Mouse (Mus musculus) liver, adult 2 months (tissue): Measurements from ENCODE around the gene Rab7b. TPM values are rescaled to one million over a fixed set of nuclear protein-coding genes. Genes with fewer than 3 reads are reported as not detected.

ENCODE experiments used
- DNase-seq: peaks from one replicate; pipeline ENCODE4 v3.0.0-alpha.2; 2011; ENCODE audit warnings: low read depth, low spot score; ENCODE audit errors: extremely low read depth
- H3K27ac ChIP-seq: fragments of 200-500 bp; replicated peaks from 2 replicates; pipeline ENCODE4 v1.5.1; 2012; ENCODE audit warnings: low read depth, mild to moderate bottlenecking, control low read depth, inconsistent platforms, low read length; ENCODE audit not compliant: insufficient read depth
- H3K27me3 ChIP-seq: fragments of 200-500 bp; 2 replicates; pipeline ENCODE4 v1.6.1; 2012; ENCODE audit warnings: mild to moderate bottlenecking, moderate library complexity, low read length, inconsistent platforms; ENCODE audit not compliant: control insufficient read depth, insufficient read depth
- H3K36me3 ChIP-seq: fragments of 200-500 bp; 2 replicates; pipeline ENCODE4 v1.6.1; 2012; ENCODE audit warnings: low read length, inconsistent platforms; ENCODE audit not compliant: control insufficient read depth, insufficient read depth
- H3K4me1 ChIP-seq: fragments of 200-500 bp; 2 replicates; pipeline ENCODE4 v1.6.1; 2011; ENCODE audit warnings: low read length; ENCODE audit not compliant: control insufficient read depth, insufficient read depth
- H3K4me3 ChIP-seq: fragments of 200-500 bp; 2 replicates; pipeline ENCODE4 v1.5.1; 2011; ENCODE audit warnings: low read depth, mild to moderate bottlenecking, control low read depth, low read length, moderate library complexity; ENCODE audit not compliant: insufficient read depth
- H3K79me2 ChIP-seq: fragments of 200-500 bp; 2 replicates; pipeline ENCODE4 v1.6.1; 2012; ENCODE audit warnings: inconsistent platforms, mild to moderate bottlenecking, low read length, moderate library complexity; ENCODE audit not compliant: control insufficient read depth, insufficient read depth
- H3K9ac ChIP-seq: fragments of 200-500 bp; 2 replicates; pipeline ENCODE4 v1.6.1; 2012; ENCODE audit warnings: low read depth, mild to moderate bottlenecking, control low read depth, inconsistent platforms, low read length
- CTCF ChIP-seq: fragments of 200-500 bp; IDR thresholded peaks from 2 replicates; pipeline ENCODE4 v1.5.1; 2011; ENCODE audit warnings: low read depth, low read length, control low read depth
- POLR2A ChIP-seq: fragments of 200-500 bp; IDR thresholded peaks from 2 replicates; pipeline ENCODE4 v1.6.1; 2011; ENCODE audit warnings: low read length, control low read depth; ENCODE audit not compliant: insufficient read depth; ENCODE audit errors: extremely low read depth
- WGBS: fragments of 180-500 bp; shearing (Covaris S2); methylation state at CpG from one replicate; pipeline ENCODE4 v1.1.7; 2018; 5-methylcytosine and 5-hydroxymethylcytosine counted together
- polyA plus RNA-seq: library from polyadenylated mRNA; depleted of rRNA; stranded (reverse); fragments of >200 nt; gene quantifications from 2 replicates; pipeline ENCODE4 v1.2.3, GENCODE M21; 2012
- total RNA-seq: library from RNA; depleted of rRNA; stranded (reverse); fragments of >200 nt; gene quantifications from 2 replicates; pipeline ENCODE4 v1.2.3, GENCODE M21; 2014

The Rab7b gene
- total and polyA plus RNA-seq, 2 experiments = 0.45 to 0.83 TPM

DNA sequence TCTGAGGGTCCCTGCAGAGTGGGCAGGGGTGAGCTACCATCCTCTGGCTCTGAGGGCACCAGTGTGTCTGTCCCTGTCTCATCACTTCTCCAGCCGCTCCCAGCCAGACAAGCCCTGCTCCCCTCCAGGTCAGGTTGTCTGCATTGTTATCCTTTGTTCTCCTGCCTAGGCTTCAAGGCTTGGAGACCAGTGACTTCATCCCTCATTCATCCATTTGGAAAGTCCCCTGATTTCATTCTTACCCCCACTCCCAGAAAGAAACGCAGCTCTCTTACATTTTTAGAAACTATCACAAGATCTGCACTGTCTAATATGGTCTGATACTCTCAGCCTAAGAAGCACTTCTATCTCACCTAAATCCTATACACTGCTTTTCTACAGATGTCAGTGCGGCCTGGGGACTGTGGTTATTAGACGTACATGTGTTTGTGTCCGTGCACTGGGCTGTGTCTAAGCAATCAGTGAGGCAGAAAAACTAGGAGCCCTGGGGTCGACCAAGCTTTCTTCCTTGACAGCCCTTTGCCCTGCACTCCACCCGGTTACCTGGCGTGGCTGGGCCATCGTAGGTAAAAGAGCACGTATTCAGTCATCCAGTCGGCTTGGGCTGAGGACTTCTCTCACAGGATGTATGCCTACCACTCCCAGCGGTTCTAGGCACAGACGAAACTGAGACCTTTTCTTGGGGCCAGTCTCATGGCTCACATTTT lies 45.1 kb downstream of the Rab7b start:
- Histone ChIP-seq H3K9ac (no peak overlapping the region), H3K27ac (no peak overlapping the region), H3K36me3 (no peaks in the 10 kb centered on the region), H3K27me3 (no peaks in the 10 kb centered on the region), H3K4me3 (no peak overlapping the region), H3K79me2 (no peaks in the 10 kb centered on the region), H3K4me1 (no peaks in the 10 kb centered on the region)
- TF ChIP-seq CTCF (no peak), POLR2A (no peak)
- 89% methylated on average over 13 of the region's 13 CpGs for WGBS
- no peak for DNase-seq

DNA sequence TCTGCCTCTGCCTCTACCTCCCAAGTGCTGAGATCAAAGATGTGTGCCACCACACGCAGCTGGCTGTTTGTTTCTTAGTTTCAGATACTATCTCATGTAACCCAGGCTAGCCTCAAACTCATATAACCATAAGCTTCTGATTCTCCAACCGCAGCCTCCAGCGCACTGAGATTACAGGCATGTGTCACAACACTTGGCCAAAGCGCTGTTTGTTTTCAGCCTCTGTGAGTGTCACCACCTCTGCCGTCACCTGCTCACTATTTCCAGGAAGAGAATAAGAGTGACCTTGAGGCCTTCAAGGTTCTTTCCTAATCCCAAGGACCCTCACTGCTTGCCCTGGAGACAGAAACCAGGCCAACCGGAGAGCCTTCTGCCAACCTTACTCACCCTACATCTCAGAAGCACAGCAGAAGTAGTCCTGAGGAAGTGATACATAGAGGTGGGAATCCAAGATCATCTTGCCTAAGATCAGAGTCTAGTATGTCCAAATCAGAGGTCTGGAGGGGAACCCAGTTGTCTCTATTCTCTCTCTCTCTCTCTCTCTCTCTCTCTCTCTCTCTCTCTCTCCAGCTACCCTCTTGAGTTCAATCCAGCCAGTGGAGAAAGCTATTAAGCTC lies 46.3 kb downstream of the Rab7b start:
- no peaks in the 10 kb centered on the region for H3K36me3 ChIP-seq
- no peaks in the 10 kb centered on the region for H3K4me1 ChIP-seq
- TF ChIP-seq POLR2A (no peak), CTCF (no peak)
- no peak overlapping the region for H3K9ac ChIP-seq
- no peak overlapping the region for H3K27ac ChIP-seq
- WGBS = 59% methylated on average over 6 of the region's 6 CpGs
- no peaks in the 10 kb centered on the region for H3K27me3 ChIP-seq
- no peak overlapping the region for H3K4me3 ChIP-seq
- peak; percentile 14 for DNase-seq
- no peaks in the 10 kb centered on the region for H3K79me2 ChIP-seq

- TF ChIP-seq POLR2A (no peak), CTCF (no peak)
- 54% methylated on average over 9 of the region's 9 CpGs for WGBS
- DNase-seq = no peak
Measured at GRCm38 (mm10) chr1:131736494-131736893, 48.0 kb downstream of the Rab7b start.

DNA sequence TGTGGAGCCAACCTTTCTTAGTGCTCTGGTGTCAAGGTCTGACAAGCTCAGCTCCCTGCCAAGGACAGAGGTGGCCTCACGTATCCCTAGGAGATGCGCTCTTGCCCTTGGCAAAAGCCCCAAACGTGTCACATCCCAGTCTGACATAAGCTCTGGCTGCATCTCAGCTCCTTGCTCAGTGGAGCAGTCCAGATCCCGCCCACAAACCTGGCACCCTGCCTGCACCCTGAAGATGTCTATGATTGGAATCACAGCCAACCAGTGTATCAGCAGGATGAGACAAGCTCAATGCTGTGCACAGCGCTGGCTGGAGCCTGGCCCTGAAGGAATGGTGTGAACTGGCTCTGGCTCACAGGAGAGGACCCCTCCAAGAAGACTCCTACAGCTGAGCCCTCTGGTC lies 48.8 kb downstream of the Rab7b start:
- no peaks in the 10 kb centered on the region for H3K79me2 ChIP-seq
- no peak overlapping the region for H3K27ac ChIP-seq
- H3K36me3 ChIP-seq = no peaks in the 10 kb centered on the region
- TF ChIP-seq POLR2A = no peak
- no peak for TF ChIP-seq CTCF
- H3K4me3 ChIP-seq = no peak overlapping the region
- no peak overlapping the region for H3K9ac ChIP-seq
- no peaks in the 10 kb centered on the region for H3K4me1 ChIP-seq
- no peaks in the 10 kb centered on the region for H3K27me3 ChIP-seq
- WGBS = 63% methylated on average over 5 of the region's 5 CpGs
- no peak for DNase-seq

More at GRCm38 (mm10) chr1:131736494-131736893, 48.0 kb downstream of the Rab7b start:
- no peak overlapping the region for H3K4me3 ChIP-seq
- no peaks in the 10 kb centered on the region for H3K79me2 ChIP-seq
- H3K4me1 ChIP-seq = no peaks in the 10 kb centered on the region
- no peaks in the 10 kb centered on the region for H3K36me3 ChIP-seq
- H3K27me3 ChIP-seq = no peaks in the 10 kb centered on the region
- H3K9ac ChIP-seq = no peak overlapping the region
- no peak overlapping the region for H3K27ac ChIP-seq

DNA sequence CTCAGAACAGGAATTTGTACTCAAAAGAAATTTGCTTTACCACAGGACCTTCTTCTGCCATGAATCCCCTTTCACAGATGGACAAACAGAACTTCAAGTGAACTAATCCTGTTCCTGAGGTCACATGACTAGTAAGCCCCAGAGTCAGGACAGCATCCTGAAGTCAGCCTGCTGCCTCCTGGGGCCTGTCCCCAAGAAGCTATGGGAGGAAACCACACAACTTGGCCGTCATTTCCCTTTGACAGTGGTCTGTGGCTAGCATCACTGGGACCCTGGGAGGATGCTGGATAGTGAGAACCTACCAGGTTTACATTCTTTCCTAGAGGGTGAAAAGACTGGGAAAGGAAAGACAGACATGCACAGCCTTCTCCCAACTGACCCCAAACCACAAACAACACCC lies 50.3 kb downstream of the Rab7b start:
- TF ChIP-seq CTCF (no peak), POLR2A (no peak)
- Histone ChIP-seq H3K27ac (no peak overlapping the region), H3K4me1 (no peaks in the 10 kb centered on the region), H3K79me2 (no peaks in the 10 kb centered on the region), H3K9ac (no peak overlapping the region), H3K27me3 (peaks cover 3% of the 10 kb centered on the region; the same call in 1 of the 2 replicates), H3K4me3 (no peak overlapping the region), H3K36me3 (no peaks in the 10 kb centered on the region)
- no peak for DNase-seq
- WGBS = 76% methylated on average over 1 of the region's 1 CpGs
